Mouse (Mus musculus) kidney, embryonic 16.5 days (tissue): ENCODE measurements around the gene Ankrd34a. TPM values are rescaled to one million over a fixed set of nuclear protein-coding genes. Genes with fewer than 3 reads are reported as not detected.
A peak's percentile ranks its signal among the peaks of the same experiment; 100 is the strongest.

ENCODE experiments used
- ATAC-seq: fragments of 200-750 bp; cut with Nextera tagmentation; 2 replicates; pipeline ENCODE4 v1.8.0; 2017; ENCODE audit warnings: moderate TSS enrichment; ENCODE audit not compliant: low FRiP score, low TSS enrichment
- H3K27ac ChIP-seq: fragments of 300-500 bp; sonication (generic); 2 replicates; pipeline ENCODE4 v1.5.1; 2014; ENCODE audit warnings: low read length
- H3K27me3 ChIP-seq: fragments of 300-500 bp; sonication (generic); 2 replicates; pipeline ENCODE4 v1.6.1; 2014; ENCODE audit warnings: low read length, control low read depth, mixed read lengths; ENCODE audit not compliant: insufficient read depth
- H3K36me3 ChIP-seq: fragments of 300-500 bp; sonication (generic); 2 replicates; pipeline ENCODE4 v1.6.1; 2014; ENCODE audit warnings: low read length, control low read depth, mixed read lengths; ENCODE audit not compliant: insufficient read depth
- H3K4me1 ChIP-seq: fragments of 300-500 bp; sonication (generic); 2 replicates; pipeline ENCODE4 v1.6.1; 2014; ENCODE audit warnings: low read length, control low read depth, mixed read lengths; ENCODE audit not compliant: insufficient read depth
- H3K4me2 ChIP-seq: fragments of 300-500 bp; sonication (generic); replicated peaks from 2 replicates; pipeline ENCODE4 v1.6.1; 2014; ENCODE audit warnings: low read depth, low read length
- H3K4me3 ChIP-seq: fragments of 300-500 bp; sonication (generic); 2 replicates; pipeline ENCODE4 v1.5.1; 2014; ENCODE audit warnings: mild to moderate bottlenecking, low read length
- H3K9ac ChIP-seq: fragments of 300-500 bp; sonication (generic); replicated peaks from 2 replicates; pipeline ENCODE4 v1.6.1; 2014; ENCODE audit warnings: low read length
- H3K9me3 ChIP-seq: fragments of 300-500 bp; sonication (generic); 2 replicates; pipeline ENCODE4 v1.6.1; 2016; ENCODE audit warnings: low read length, control low read depth
- WGBS: fragments of 180-500 bp; shearing (Covaris S2); extraction: QIAGEN DNeasy Blood & Tissue Kit; methylation state at CpG from one replicate; pipeline ENCODE4 v1.1.7; 2014; 5-methylcytosine and 5-hydroxymethylcytosine counted together
- polyA plus RNA-seq: library from polyadenylated mRNA; unstranded; fragments of >200 nt; fragmentation: Nextera tagmentation; extraction: Ambion mirVana; gene quantifications from 2 replicates; pipeline ENCODE4 v1.2.1, GENCODE M21; 2015

Gene Ankrd34a
- polyA plus RNA-seq, 1 experiment from 2014 or later, result 2.2 TPM

- 64% methylated on average over 7 of the region's 7 CpGs for WGBS
- no peak overlapping the region for H3K4me3 ChIP-seq
- H3K27me3 ChIP-seq, result no peaks in the 10 kb centered on the region
- H3K27ac ChIP-seq, result peak overlapping the region; percentile 63
- no peak overlapping the region for H3K4me2 ChIP-seq
- no peaks in the 10 kb centered on the region for H3K9me3 ChIP-seq
- H3K9ac ChIP-seq, result no peak overlapping the region; the same call in 1 of the 2 replicates
- no peak for ATAC-seq
- H3K4me1 ChIP-seq, result peaks cover 14% of the 10 kb centered on the region
- H3K36me3 ChIP-seq, result no peaks in the 10 kb centered on the region
Observed at GRCm38 (mm10) chr3:96570643-96571042, 25.8 kb upstream of the Ankrd34a start.

- ATAC-seq, result no peak
- WGBS, result 76% methylated on average over 2 of the region's 2 CpGs
- Histone ChIP-seq H3K4me1 (peaks cover 20% of the 10 kb centered on the region), H3K4me2 (no peak overlapping the region), H3K27me3 (no peaks in the 10 kb centered on the region), H3K27ac (peak overlapping the region; percentile 53; the same call in 1 of the 2 replicates), H3K4me3 (no peak overlapping the region), H3K9me3 (no peaks in the 10 kb centered on the region), H3K36me3 (no peaks in the 10 kb centered on the region), H3K9ac (no peak overlapping the region)
Observed at GRCm38 (mm10) chr3:96571336-96571735, 25.1 kb upstream of the Ankrd34a start.

- Histone ChIP-seq H3K36me3 (no peaks in the 10 kb centered on the region), H3K27me3 (no peaks in the 10 kb centered on the region), H3K9me3 (no peaks in the 10 kb centered on the region), H3K4me3 (no peak overlapping the region), H3K9ac (no peak overlapping the region), H3K4me2 (no peak overlapping the region), H3K27ac (peak overlapping the region; percentile 53), H3K4me1 (peaks cover 18% of the 10 kb centered on the region)
- ATAC-seq, result no peak
- 70% methylated on average over 16 of the region's 16 CpGs for WGBS
Observed at GRCm38 (mm10) chr3:96571896-96572698, 24.3 kb upstream of the Ankrd34a start.

GRCm38 (mm10) chr3:96573611-96574511 lies 22.6 kb upstream of the Ankrd34a start:
- Histone ChIP-seq H3K4me3 (no peak overlapping the region), H3K27ac (no peak overlapping the region), H3K9ac (no peak overlapping the region), H3K9me3 (no peaks in the 10 kb centered on the region), H3K4me2 (no peak overlapping the region), H3K36me3 (no peaks in the 10 kb centered on the region), H3K4me1 (peaks cover 27% of the 10 kb centered on the region), H3K27me3 (no peaks in the 10 kb centered on the region)
- no peak for ATAC-seq
- WGBS, result 62% methylated on average over 18 of the region's 19 CpGs

DNA sequence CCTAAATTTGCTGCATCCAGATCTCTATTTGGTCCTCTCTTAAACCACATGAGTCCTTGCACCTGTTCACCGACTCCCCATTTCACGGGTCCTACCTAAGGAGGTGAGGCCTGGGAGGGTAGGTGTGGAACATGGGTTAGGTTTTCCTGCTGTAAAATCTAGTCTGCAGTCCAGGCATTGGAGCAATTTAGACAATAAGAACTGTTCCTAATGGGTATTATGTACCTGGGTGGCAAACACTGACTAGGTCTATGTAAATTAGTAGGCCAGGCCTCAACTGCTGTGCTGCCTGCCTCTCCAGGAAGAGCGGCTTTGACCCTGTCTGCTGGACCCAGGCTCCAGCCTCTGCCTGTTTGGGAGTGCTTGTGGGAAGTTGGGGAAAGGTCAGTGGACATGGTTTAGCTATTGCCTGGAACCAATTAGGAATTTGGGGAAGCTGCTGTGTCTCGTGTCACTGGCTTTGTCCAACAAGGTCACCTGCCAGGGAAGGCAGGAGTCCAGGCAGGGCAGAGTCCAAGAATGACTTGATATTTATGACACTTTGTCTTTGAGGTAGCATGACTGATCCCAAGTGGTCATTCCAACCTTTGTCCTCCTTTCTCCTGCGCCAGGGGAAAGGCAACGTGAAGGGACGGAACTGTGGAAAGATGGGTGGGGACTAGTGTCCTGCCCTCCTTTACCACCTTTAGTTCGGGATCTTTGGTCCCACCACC lies 21.0 kb upstream of the Ankrd34a start:
- no peak overlapping the region for H3K9ac ChIP-seq
- H3K4me3 ChIP-seq, result no peak overlapping the region
- H3K9me3 ChIP-seq, result no peaks in the 10 kb centered on the region
- H3K36me3 ChIP-seq, result no peaks in the 10 kb centered on the region
- 84% methylated on average over 8 of the region's 8 CpGs for WGBS
- H3K4me2 ChIP-seq, result no peak overlapping the region
- no peak for ATAC-seq
- no peaks in the 10 kb centered on the region for H3K27me3 ChIP-seq
- peak overlapping the region; percentile 94 for H3K27ac ChIP-seq
- peaks cover 34% of the 10 kb centered on the region for H3K4me1 ChIP-seq

DNA sequence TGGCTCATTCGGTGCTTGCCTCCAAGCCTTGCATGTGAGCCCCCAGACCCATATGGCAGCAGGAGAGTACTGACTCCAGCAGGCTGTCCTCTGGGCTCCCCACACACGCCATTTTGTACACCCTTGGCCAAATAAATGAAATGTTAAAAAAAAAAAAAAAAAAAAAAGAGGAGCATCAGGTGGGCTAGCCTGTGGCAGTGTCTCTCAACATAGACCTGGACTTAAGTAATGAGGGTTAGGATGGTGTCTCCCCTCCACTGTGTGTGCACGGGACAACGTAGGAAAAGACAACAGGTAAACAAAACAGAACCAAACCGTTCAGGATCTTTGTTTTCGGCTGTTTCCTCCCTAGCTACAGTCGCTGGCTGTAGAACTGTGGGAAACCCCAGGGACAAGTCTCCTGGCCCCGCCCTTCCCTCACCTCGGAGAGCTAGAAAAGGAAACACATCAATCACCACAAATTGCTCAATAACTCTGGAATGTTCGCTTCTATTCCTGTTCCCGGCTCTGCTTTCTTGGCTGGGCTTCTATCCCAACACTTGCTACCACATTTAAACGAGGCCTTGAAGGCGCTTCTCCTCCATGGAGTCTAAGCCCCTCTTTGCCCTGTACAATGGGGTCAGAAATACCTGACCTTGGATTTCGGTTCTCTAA lies 20.3 kb upstream of the Ankrd34a start:
- Histone ChIP-seq H3K4me1 (peaks cover 39% of the 10 kb centered on the region), H3K27ac (peak overlapping the region; percentile 94), H3K4me3 (peak overlapping the region; percentile 14), H3K9ac (peak overlapping the region; percentile 23), H3K36me3 (no peaks in the 10 kb centered on the region), H3K27me3 (no peaks in the 10 kb centered on the region; the same call in 1 of the 2 replicates), H3K4me2 (peak overlapping the region; percentile 47), H3K9me3 (no peaks in the 10 kb centered on the region)
- WGBS, result 28% methylated on average over 14 of the region's 14 CpGs
- ATAC-seq, result peak; percentile 29

DNA sequence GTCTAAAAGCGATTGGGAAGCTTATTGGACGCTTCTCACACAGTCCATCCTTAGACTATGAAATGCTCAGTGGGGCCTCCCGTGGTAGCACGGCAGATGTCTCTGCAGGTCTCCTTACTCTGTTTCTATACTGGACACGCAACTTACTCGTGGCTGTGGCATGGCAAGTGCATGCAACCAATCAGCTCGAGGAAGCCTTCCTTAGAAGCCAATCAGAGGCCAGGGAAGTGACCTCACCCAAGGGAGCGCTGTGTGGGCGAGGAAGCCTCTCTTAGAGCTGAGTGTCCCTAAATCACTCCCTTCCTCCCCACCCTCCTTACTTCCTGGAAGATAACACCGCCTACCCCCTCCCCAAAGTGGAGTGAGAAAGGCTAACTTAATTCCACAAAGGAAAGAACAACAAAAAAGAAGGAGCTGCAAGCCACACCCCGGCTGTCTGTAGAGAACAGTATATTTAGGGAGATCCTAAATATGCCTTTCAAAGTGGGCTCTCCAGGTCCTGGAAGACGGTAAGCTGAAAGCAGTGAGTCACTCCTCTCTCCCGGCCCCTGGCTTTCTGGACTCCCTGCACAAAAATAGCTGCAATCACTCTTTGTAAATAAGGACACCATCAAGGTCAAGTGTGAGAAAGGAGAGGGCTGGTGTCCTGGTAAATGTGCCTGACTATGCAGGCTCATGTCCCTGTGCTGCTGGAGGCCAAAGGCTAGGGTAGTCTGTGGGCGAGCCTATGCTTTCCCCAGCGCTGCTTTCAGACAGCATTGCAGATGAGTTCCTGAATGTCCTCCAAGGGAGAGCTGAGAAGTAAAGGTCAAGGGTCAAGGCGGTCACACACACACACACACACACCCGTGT lies 19.5 kb upstream of the Ankrd34a start, which contains the start of gene Gm16253:
Gm16253 (plus strand) TSS at position 295 of the 852 bp plus-strand sequence.
- 7% methylated on average over 17 of the region's 17 CpGs for WGBS

DNA sequence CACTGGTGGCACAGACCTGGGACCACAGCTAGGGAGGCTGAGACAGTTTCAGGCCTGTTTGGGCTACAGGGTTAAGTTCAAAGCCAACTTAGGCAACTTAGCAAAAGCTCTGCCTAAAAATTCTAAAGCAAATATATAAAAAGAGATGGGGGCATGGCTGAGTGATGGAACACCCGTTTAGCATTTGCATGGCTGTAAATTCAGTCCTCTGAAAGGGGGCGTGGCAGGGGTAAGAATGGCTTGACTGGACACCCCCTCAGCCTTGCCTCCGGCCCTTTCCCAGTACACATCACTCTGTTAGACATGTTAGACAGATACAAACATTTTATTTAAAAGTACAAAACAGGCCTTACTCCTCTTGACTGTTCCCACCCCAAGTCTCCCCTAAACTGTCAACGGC lies 18.9 kb upstream of the Ankrd34a start:
- 44% methylated on average over 4 of the region's 4 CpGs for WGBS
- ATAC-seq, result no peak
- peak overlapping the region; percentile 94 for H3K27ac ChIP-seq

More for the DNA sequence above, 19.5 kb upstream of the Ankrd34a start, which contains the start of gene Gm16253:
- peaks cover 34% of the 10 kb centered on the region for H3K4me1 ChIP-seq
- H3K27ac ChIP-seq, result peak within 1 kb of the TSS; percentile 94
- peak within 1 kb of the TSS; percentile 50 for H3K9ac ChIP-seq
- no peaks in the 10 kb centered on the region for H3K9me3 ChIP-seq
- peak within 1 kb of the TSS; percentile 47 for H3K4me2 ChIP-seq
- peak within 1 kb of the TSS; percentile 14 for H3K4me3 ChIP-seq
- peak; percentile 91 for ATAC-seq
- H3K27me3 ChIP-seq, result no peaks in the 10 kb centered on the region; the same call in 1 of the 2 replicates
- H3K36me3 ChIP-seq, result 0 out of 2 replicates have a peak, but pooled peaks cover 2% of the 10 kb centered on the region

More for the DNA sequence above, 18.9 kb upstream of the Ankrd34a start:
- Histone ChIP-seq H3K4me1 (peaks cover 34% of the 10 kb centered on the region), H3K4me3 (no peak overlapping the region), H3K27me3 (no peaks in the 10 kb centered on the region; the same call in 1 of the 2 replicates), H3K9me3 (no peaks in the 10 kb centered on the region), H3K4me2 (peak overlapping the region; percentile 47), H3K9ac (peak overlapping the region; percentile 50), H3K36me3 (0 out of 2 replicates have a peak, but pooled peaks cover 2% of the 10 kb centered on the region)
